ENCODE assay signal across 8 mouse cellular contexts in genomic region chr17:23802746-23803365, GRCm38 (mm10). TPM values are rescaled to one million over a fixed set of nuclear protein-coding genes. Genes with fewer than 3 reads are reported as not detected.
A peak's percentile ranks its signal among the peaks of the same experiment; 100 is the strongest.
DNase-seq lines count a peak whose midpoint lies in the region; ATAC-seq lines count a peak whose summit lies in the region.

No protein-coding gene starts in this region.

- no peaks in the 10 kb centered on the region for H3K9me3 ChIP-seq in hindbrain, embryonic 16.5 days (ENCODE audit: control insufficient read depth, low read length)

- peak overlapping the region; percentile 81 for H3K9ac ChIP-seq in hindbrain, embryonic 16.5 days (ENCODE audit: low read depth, low read length)

- ATAC-seq in hindbrain, embryonic 16.5 days, result peak; percentile 98

- H3K4me3 ChIP-seq in hindbrain, embryonic 16.5 days (ENCODE audit: low read length), result peak overlapping the region; percentile 63
- peak overlapping the region; percentile 45 for H3K4me3 ChIP-seq in macrophage (ENCODE audit: inconsistent target)

- H3K27me3 ChIP-seq in hindbrain, embryonic 16.5 days (replicated peaks; ENCODE audit: control insufficient read depth, insufficient read depth, low read length), result no peaks in the 10 kb centered on the region

- peaks cover 44% of the 10 kb centered on the region for H3K79me2 ChIP-seq in macrophage (ENCODE audit: inconsistent target)

- peaks cover 31% of the 10 kb centered on the region for H3K4me1 ChIP-seq in hindbrain, embryonic 16.5 days (ENCODE audit: control insufficient read depth, insufficient read depth, low read depth, low read length)

- H3K4me2 ChIP-seq in hindbrain, embryonic 16.5 days (ENCODE audit: low read length), result peak overlapping the region; percentile 67

- DNase-seq in WW6 (ENCODE audit: low read depth, low spot score), result peak; percentile 96
- peak; percentile 88 to 95 for DNase-seq in cerebellum, postnatal 4 days (ENCODE audit: low spot score in 2 of 2)
- peak; percentile 98 for DNase-seq in gastrocnemius, adult 18-20 months (ENCODE audit: low spot score)
- DNase-seq in left cerebral cortex, adult 18-20 months (ENCODE audit: low spot score in 2 of 2), result peak; percentile 98 to 99
- peak; percentile 99 for DNase-seq in right cerebral cortex, adult 18-20 months
- peak; percentile 91 for DNase-seq in urinary bladder, postnatal 10 days (ENCODE audit: low spot score)

- peak overlapping the region; percentile 97 for H3K27ac ChIP-seq in hindbrain, embryonic 16.5 days (ENCODE audit: low read depth, low read length)
- H3K27ac ChIP-seq in macrophage, result peak overlapping the region; percentile 80

- under 1% methylated on average over 60 of the region's 60 CpGs for WGBS in hindbrain, embryonic 16.5 days
- WGBS in macrophage (ENCODE audit: missing documents), result under 1% methylated on average over 59 of the region's 60 CpGs

- no peaks in the 10 kb centered on the region for H3K36me3 ChIP-seq in hindbrain, embryonic 16.5 days (ENCODE audit: control insufficient read depth, insufficient read depth, low read length)
- peaks cover 6% of the 10 kb centered on the region; the same call in 1 of the 2 replicates for H3K36me3 ChIP-seq in macrophage (ENCODE audit: inconsistent target)

RNA-seq across cellular contexts. Expression of gene Srrm2, which starts 12.5 kb away (rescaled TPM):
- total RNA-seq in gastrocnemius, adult 18-20 months (2021), result 100 to 1,000 TPM; 145 to 160 TPM
- polyA plus RNA-seq in hindbrain, embryonic 16.5 days (2015; fragmentation: Nextera tagmentation; extraction: Ambion mirVana), result 410 and 420 TPM in 2 replicates
- total RNA-seq in left cerebral cortex, adult 18-20 months (2021), result 100 to 1,000 TPM; 548 to 585 TPM
- total RNA-seq in macrophage (2018; cell fraction: chromatin; rRNA removed), result 1,000 to 10,000 TPM; 1,122 to 2,103 (median 1,620) TPM
- total RNA-seq in macrophage (2018; cell fraction: cytosol; rRNA removed), result 100 to 1,000 TPM; 110 to 223 (median 170) TPM
- 1,000 to 10,000 TPM in 3 of 26 experiments, 100 to 1,000 TPM in 23; 508 to 1,461 (median 732) TPM for total RNA-seq in macrophage (2018; cell fraction: nucleus; rRNA removed)
- polyA plus RNA-seq in macrophage (2018), result 101 to 166 TPM (median 130 TPM) in 3 replicates

RNA-seq across cellular contexts. Expression of gene Flywch2, which starts 17.0 kb away (rescaled TPM):
- not detected for total RNA-seq in gastrocnemius, adult 18-20 months (2021)
- 73.9 and 86.2 TPM in 2 replicates for polyA plus RNA-seq in hindbrain, embryonic 16.5 days (2015; fragmentation: Nextera tagmentation; extraction: Ambion mirVana)
- total RNA-seq in left cerebral cortex, adult 18-20 months (2021), result 10 to 100 TPM; 11.7 to 14.2 TPM
- not detected for total RNA-seq in macrophage (2018; cell fraction: chromatin; rRNA removed)
- total RNA-seq in macrophage (2018; cell fraction: cytosol; rRNA removed), result 1 to 10 TPM in 13 of 26 experiments, under 1 TPM in 12, not detected in 1; 0.25 to 2.4 (median 1.1) TPM
- 1 to 10 TPM in 4 of 26 experiments, not detected in 22; 1.2 to 1.6 (median 1.3) TPM for total RNA-seq in macrophage (2018; cell fraction: nucleus; rRNA removed)
- polyA plus RNA-seq in macrophage (2018), result 0.43 to 1.8 TPM in 2 of 3 replicates, not detected in the other

RNA-seq across cellular contexts. Expression of gene Elob, which starts 26.1 kb away (rescaled TPM):
- 100 to 1,000 TPM; 394 to 418 TPM for total RNA-seq in gastrocnemius, adult 18-20 months (2021)
- 1,167 and 1,245 TPM in 2 replicates for polyA plus RNA-seq in hindbrain, embryonic 16.5 days (2015; fragmentation: Nextera tagmentation; extraction: Ambion mirVana)
- 100 to 1,000 TPM; 359 to 364 TPM for total RNA-seq in left cerebral cortex, adult 18-20 months (2021)
- 10 to 100 TPM in 21 of 26 experiments, 1 to 10 TPM in 5; 4.0 to 76.4 (median 21.7) TPM for total RNA-seq in macrophage (2018; cell fraction: chromatin; rRNA removed)
- 100 to 1,000 TPM; 251 to 388 (median 301) TPM for total RNA-seq in macrophage (2018; cell fraction: cytosol; rRNA removed)
- total RNA-seq in macrophage (2018; cell fraction: nucleus; rRNA removed), result 10 to 100 TPM; 20.3 to 73.8 (median 44.1) TPM
- 177 to 422 TPM (median 330 TPM) in 3 replicates for polyA plus RNA-seq in macrophage (2018)

RNA-seq across cellular contexts. Expression of gene Flywch1, which starts 31.5 kb away (rescaled TPM):
- total RNA-seq in gastrocnemius, adult 18-20 months (2021), result 10 to 100 TPM; 50.0 to 59.2 TPM
- 202 and 203 TPM in 2 replicates for polyA plus RNA-seq in hindbrain, embryonic 16.5 days (2015; fragmentation: Nextera tagmentation; extraction: Ambion mirVana)
- 100 to 1,000 TPM; 459 to 507 TPM for total RNA-seq in left cerebral cortex, adult 18-20 months (2021)
- 10 to 100 TPM in 22 of 26 experiments, 1 to 10 TPM in 4; 6.0 to 36.5 (median 22.8) TPM for total RNA-seq in macrophage (2018; cell fraction: chromatin; rRNA removed)
- total RNA-seq in macrophage (2018; cell fraction: cytosol; rRNA removed), result 10 to 100 TPM; 14.2 to 36.9 (median 23.3) TPM
- total RNA-seq in macrophage (2018; cell fraction: nucleus; rRNA removed), result 10 to 100 TPM in 24 of 26 experiments, 1 to 10 TPM in 2; 6.4 to 41.8 (median 26.3) TPM
- polyA plus RNA-seq in macrophage (2018), result 15.5 to 20.8 TPM (median 19.7 TPM) in 3 replicates

RNA-seq across cellular contexts. Expression of gene Prss33, which starts 33.0 kb away (rescaled TPM):
- not detected for total RNA-seq in gastrocnemius, adult 18-20 months (2021)
- 0.17 TPM in 1 of 2 replicates, not detected in the other for polyA plus RNA-seq in hindbrain, embryonic 16.5 days (2015; fragmentation: Nextera tagmentation; extraction: Ambion mirVana)
- total RNA-seq in left cerebral cortex, adult 18-20 months (2021), result not detected
- not detected for total RNA-seq in macrophage (2018; cell fraction: chromatin; rRNA removed)
- not detected for total RNA-seq in macrophage (2018; cell fraction: cytosol; rRNA removed)
- not detected for total RNA-seq in macrophage (2018; cell fraction: nucleus; rRNA removed)
- polyA plus RNA-seq in macrophage (2018), result not detected in 3 replicates

Comparison
In these comparisons a context has a peak if more than half of its experiments do, and no peak if none do; other contexts are left out.
1. Peak in every context shown above with its lines: DNase-seq, ATAC-seq, H3K4me3 ChIP-seq and H3K27ac ChIP-seq.
2. RNA of gene Flywch2, which starts 17.0 kb away (total RNA-seq): 11.7 to 14.2 TPM in left cerebral cortex, adult 18-20 months; not detected in gastrocnemius, adult 18-20 months; every median in the first group is over 10 times any median in the second.